Mouse (Mus musculus) liver, adult 2 months (tissue): ENCODE data around the gene Zbtb44.

Experiments used
- CTCF ChIP-seq: fragments of 200-500 bp; IDR thresholded peaks from 2 replicates; pipeline ENCODE4 v1.5.1; 2011; ENCODE audit warnings: low read depth, low read length, control low read depth
- POLR2A ChIP-seq: fragments of 200-500 bp; IDR thresholded peaks from 2 replicates; pipeline ENCODE4 v1.6.1; 2011; ENCODE audit warnings: low read length, control low read depth; ENCODE audit not compliant: insufficient read depth; ENCODE audit errors: extremely low read depth

- TF ChIP-seq POLR2A (no peak), CTCF (no peak)
Measured at GRCm38 (mm10) chr9:31089541-31089940, 59.1 kb downstream of the Zbtb44 start.
